Mouse (Mus musculus) heart, embryonic 12.5 days (tissue): ENCODE data around the gene Phf23. TPM values are rescaled to one million over a fixed set of nuclear protein-coding genes. Genes with fewer than 3 reads are reported as not detected.

Experiments
- ATAC-seq: fragments of 200-750 bp; cut with Nextera tagmentation; 2 replicates; pipeline ENCODE4 v1.8.0; 2017; ENCODE audit warnings: moderate TSS enrichment, moderate library complexity; ENCODE audit not compliant: insufficient number of reproducible peaks, low FRiP score
- H3K27ac ChIP-seq: fragments of 300-500 bp; sonication (generic); 2 replicates; pipeline ENCODE4 v1.5.1; 2016; ENCODE audit warnings: mild to moderate bottlenecking, moderate library complexity; ENCODE audit not compliant: poor library complexity, severe bottlenecking
- H3K27me3 ChIP-seq: fragments of 300-500 bp; sonication (generic); replicated peaks from 2 replicates; pipeline ENCODE4 v1.6.1; 2016; ENCODE audit warnings: mild to moderate bottlenecking, moderate library complexity
- H3K36me3 ChIP-seq: fragments of 300-500 bp; sonication (generic); 2 replicates; pipeline ENCODE4 v1.6.1; 2016; ENCODE audit warnings: mild to moderate bottlenecking, moderate library complexity
- H3K4me1 ChIP-seq: fragments of 300-500 bp; sonication (generic); replicated peaks from 2 replicates; pipeline ENCODE4 v1.6.1; 2016; ENCODE audit warnings: mild to moderate bottlenecking
- H3K4me2 ChIP-seq: fragments of 300-500 bp; sonication (generic); 2 replicates; pipeline ENCODE4 v1.6.1; 2016; ENCODE audit warnings: mild to moderate bottlenecking, moderate library complexity
- H3K4me3 ChIP-seq: fragments of 300-500 bp; sonication (generic); 2 replicates; pipeline ENCODE4 v1.5.1; 2016; ENCODE audit warnings: mild to moderate bottlenecking
- H3K9ac ChIP-seq: fragments of 300-500 bp; sonication (generic); 2 replicates; pipeline ENCODE4 v1.6.1; 2016; ENCODE audit warnings: mild to moderate bottlenecking, moderate library complexity
- H3K9me3 ChIP-seq: fragments of 300-500 bp; sonication (generic); replicated peaks from 2 replicates; pipeline ENCODE4 v1.6.1; 2016; ENCODE audit warnings: mild to moderate bottlenecking, moderate library complexity
- WGBS: fragments of 180-500 bp; shearing (Covaris S2); methylation state at CpG from one replicate; pipeline ENCODE4 v1.1.7; 2016; 5-methylcytosine and 5-hydroxymethylcytosine counted together
- polyA plus RNA-seq: library from polyadenylated mRNA; unstranded; fragments of >200 nt; fragmentation: Nextera tagmentation; extraction: Ambion mirVana; gene quantifications from 2 replicates; pipeline ENCODE4 v1.2.1, GENCODE M21; 2016

Phf23 gene
- polyA plus RNA-seq, 1 experiment from 2014 or later, result 54.1 TPM

- Histone ChIP-seq H3K4me3 (peak within 1 kb of the TSS; percentile 74), H3K9me3 (no peaks in the 10 kb centered on the region), H3K36me3 (peaks cover 36% of the 10 kb centered on the region), H3K4me1 (peaks cover 49% of the 10 kb centered on the region), H3K27me3 (no peaks in the 10 kb centered on the region), H3K27ac (peak within 1 kb of the TSS; percentile 96), H3K9ac (peak within 1 kb of the TSS; percentile 91), H3K4me2 (peak within 1 kb of the TSS; percentile 85)
- peak; percentile 78 for ATAC-seq
- WGBS, result under 1% methylated on average over 47 of the region's 48 CpGs
Measured at GRCm38 (mm10) chr11:70000396-70000898, 4.9 kb downstream of the Phf23 start, which contains the start of gene Dvl2. Gene Dvl2, plus strand, starts transcription at chr11:70000595.

DNA sequence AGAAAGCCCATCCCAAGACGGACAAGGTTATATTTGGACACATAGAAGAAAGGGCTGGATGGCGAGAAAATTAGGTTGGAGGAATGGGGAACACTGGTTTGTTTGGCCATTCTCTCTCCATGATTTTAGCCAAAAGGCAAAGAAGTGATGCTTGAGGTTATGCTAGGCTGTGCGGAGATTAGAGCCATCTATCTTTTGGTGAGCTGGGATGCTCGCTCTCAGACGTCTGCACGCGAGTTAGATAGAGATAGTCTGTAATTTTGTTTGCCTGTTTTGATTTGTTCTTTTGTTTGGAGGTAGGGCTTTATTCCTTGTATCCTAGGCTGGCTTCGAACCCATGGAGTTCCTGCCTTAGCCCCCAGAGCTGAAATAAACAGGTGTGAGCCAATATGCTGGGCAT lies 5.6 kb downstream of the Phf23 start:
- Histone ChIP-seq H3K4me3 (peak overlapping the region; percentile 74), H3K27me3 (no peaks in the 10 kb centered on the region), H3K9ac (peak overlapping the region; percentile 91), H3K9me3 (no peaks in the 10 kb centered on the region), H3K4me1 (peaks cover 49% of the 10 kb centered on the region), H3K36me3 (peaks cover 43% of the 10 kb centered on the region), H3K27ac (peak overlapping the region; percentile 96), H3K4me2 (peak overlapping the region; percentile 85)
- WGBS, result 6% methylated on average over 8 of the region's 8 CpGs
- ATAC-seq, result no peak

DNA sequence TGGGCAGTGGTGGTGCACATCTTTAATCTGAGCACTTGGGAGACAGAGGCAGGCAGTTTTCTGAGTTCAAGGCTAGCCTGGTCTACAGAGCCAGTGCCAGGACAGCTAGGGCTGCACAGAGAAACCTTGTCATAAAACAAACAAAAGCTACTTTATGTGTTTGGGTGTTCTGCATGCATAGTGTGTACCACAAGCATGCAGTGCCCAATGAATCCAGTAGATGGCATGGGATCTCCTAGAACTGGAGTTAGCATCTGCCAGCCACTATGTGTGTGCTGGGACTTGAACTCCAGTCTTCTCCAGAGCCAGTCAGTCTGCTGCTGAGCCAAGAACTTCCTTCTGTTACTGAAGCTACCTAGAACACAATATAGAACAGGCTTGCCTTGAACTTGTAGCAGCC lies 6.3 kb downstream of the Phf23 start:
- Histone ChIP-seq H3K36me3 (peaks cover 50% of the 10 kb centered on the region), H3K27ac (no peak overlapping the region), H3K9me3 (no peaks in the 10 kb centered on the region), H3K9ac (no peak overlapping the region), H3K27me3 (no peaks in the 10 kb centered on the region), H3K4me3 (peak overlapping the region; percentile 74), H3K4me2 (peak overlapping the region; percentile 85), H3K4me1 (peaks cover 49% of the 10 kb centered on the region)
- ATAC-seq, result no peak

DNA sequence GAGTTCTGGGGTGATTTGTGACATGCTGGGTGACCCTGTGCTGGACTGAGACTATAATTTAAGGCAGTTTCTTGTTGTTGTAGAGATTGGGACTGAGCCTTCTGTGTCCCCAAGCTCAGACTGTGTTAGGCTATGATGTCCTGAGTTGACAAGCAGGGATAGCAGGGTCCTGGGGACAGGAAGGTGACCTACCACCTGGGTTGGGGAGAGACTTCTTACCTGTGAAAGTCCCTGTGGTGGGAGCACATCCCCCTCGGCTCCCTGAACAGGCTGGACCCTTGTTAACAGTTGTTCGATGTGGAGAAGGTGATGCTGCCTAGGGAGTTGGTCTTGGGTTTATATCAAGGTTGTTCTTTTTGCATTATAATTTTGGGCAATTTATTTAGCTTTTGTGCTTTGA lies 6.9 kb downstream of the Phf23 start:
- H3K27ac ChIP-seq, result no peak overlapping the region
- H3K4me1 ChIP-seq, result peaks cover 47% of the 10 kb centered on the region
- H3K9ac ChIP-seq, result no peak overlapping the region
- H3K27me3 ChIP-seq, result no peaks in the 10 kb centered on the region
- H3K4me3 ChIP-seq, result peak overlapping the region; percentile 74
- ATAC-seq, result no peak
- WGBS, result 85% methylated on average over 2 of the region's 2 CpGs
- peak overlapping the region; percentile 85 for H3K4me2 ChIP-seq
- peaks cover 56% of the 10 kb centered on the region for H3K36me3 ChIP-seq
- no peaks in the 10 kb centered on the region for H3K9me3 ChIP-seq

GRCm38 (mm10) chr11:70005521-70005920 lies 9.9 kb downstream of the Phf23 start:
- Histone ChIP-seq H3K27me3 (no peaks in the 10 kb centered on the region), H3K4me1 (peaks cover 32% of the 10 kb centered on the region), H3K4me3 (no peak overlapping the region), H3K27ac (no peak overlapping the region), H3K9me3 (no peaks in the 10 kb centered on the region), H3K36me3 (peaks cover 62% of the 10 kb centered on the region), H3K9ac (no peak overlapping the region), H3K4me2 (no peak overlapping the region)
- WGBS, result 65% methylated on average over 5 of the region's 5 CpGs
- ATAC-seq, result no peak

GRCm38 (mm10) chr11:70010033-70010432 lies 14.5 kb downstream of the Phf23 start:
- no peak overlapping the region for H3K27ac ChIP-seq
- peaks cover 89% of the 10 kb centered on the region for H3K36me3 ChIP-seq
- H3K9me3 ChIP-seq, result no peaks in the 10 kb centered on the region
- no peak for ATAC-seq
- H3K4me2 ChIP-seq, result no peak overlapping the region
- H3K9ac ChIP-seq, result no peak overlapping the region
- peaks cover 10% of the 10 kb centered on the region for H3K4me1 ChIP-seq
- WGBS, result 88% methylated on average over 6 of the region's 6 CpGs
- no peaks in the 10 kb centered on the region for H3K27me3 ChIP-seq
- no peak overlapping the region for H3K4me3 ChIP-seq

GRCm38 (mm10) chr11:70010548-70010947 lies 15.0 kb downstream of the Phf23 start:
- Histone ChIP-seq H3K4me1 (peaks cover 10% of the 10 kb centered on the region), H3K9ac (no peak overlapping the region), H3K9me3 (no peaks in the 10 kb centered on the region), H3K4me2 (no peak overlapping the region), H3K27ac (no peak overlapping the region), H3K4me3 (no peak overlapping the region), H3K27me3 (no peaks in the 10 kb centered on the region), H3K36me3 (peaks cover 84% of the 10 kb centered on the region)
- 87% methylated on average over 12 of the region's 12 CpGs for WGBS
- no peak for ATAC-seq

- no peak overlapping the region for H3K4me2 ChIP-seq
- H3K27ac ChIP-seq, result no peak overlapping the region
- peaks cover 80% of the 10 kb centered on the region for H3K36me3 ChIP-seq
- ATAC-seq, result no peak
- WGBS, result 87% methylated on average over 10 of the region's 10 CpGs
- H3K27me3 ChIP-seq, result no peaks in the 10 kb centered on the region
- H3K4me3 ChIP-seq, result no peak overlapping the region
- H3K9me3 ChIP-seq, result no peaks in the 10 kb centered on the region
- no peak overlapping the region for H3K9ac ChIP-seq
- peaks cover 10% of the 10 kb centered on the region for H3K4me1 ChIP-seq
Measured at GRCm38 (mm10) chr11:70010961-70011360, 15.4 kb downstream of the Phf23 start.

DNA sequence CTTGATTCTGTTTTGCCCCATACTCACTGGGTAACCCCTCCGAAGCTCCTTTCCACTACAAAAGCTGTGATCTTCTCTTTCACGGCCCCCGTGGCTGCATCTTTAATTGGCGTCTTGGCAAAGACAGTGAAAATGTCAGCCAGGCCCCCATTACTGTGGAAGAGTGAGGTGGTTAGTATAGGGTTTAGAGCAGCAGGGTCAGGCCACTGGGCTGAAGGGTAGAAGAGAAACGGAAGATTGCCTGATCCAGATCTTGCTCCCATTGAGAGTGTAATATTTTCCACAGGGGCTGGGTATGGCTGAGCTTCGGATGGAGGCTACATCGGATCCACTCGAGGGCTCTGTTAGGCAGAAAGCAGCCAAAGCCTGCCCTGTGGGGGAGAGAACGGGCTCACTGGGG lies 17.4 kb downstream of the Phf23 start:
- WGBS, result 86% methylated on average over 9 of the region's 9 CpGs
- Histone ChIP-seq H3K4me3 (no peak overlapping the region), H3K27ac (no peak overlapping the region), H3K4me2 (no peak overlapping the region), H3K9ac (no peak overlapping the region), H3K27me3 (no peaks in the 10 kb centered on the region), H3K36me3 (peaks cover 60% of the 10 kb centered on the region), H3K9me3 (no peaks in the 10 kb centered on the region), H3K4me1 (peaks cover 21% of the 10 kb centered on the region)
- no peak for ATAC-seq

- H3K36me3 ChIP-seq, result peaks cover 55% of the 10 kb centered on the region
- WGBS, result 80% methylated on average over 3 of the region's 3 CpGs
- H3K4me2 ChIP-seq, result no peak overlapping the region
- no peak overlapping the region for H3K27ac ChIP-seq
- no peak overlapping the region for H3K9ac ChIP-seq
- H3K4me3 ChIP-seq, result no peak overlapping the region
- no peaks in the 10 kb centered on the region for H3K9me3 ChIP-seq
- H3K27me3 ChIP-seq, result no peaks in the 10 kb centered on the region
- H3K4me1 ChIP-seq, result peaks cover 24% of the 10 kb centered on the region
- ATAC-seq, result no peak
Measured at GRCm38 (mm10) chr11:70013408-70013807, 17.8 kb downstream of the Phf23 start.

DNA sequence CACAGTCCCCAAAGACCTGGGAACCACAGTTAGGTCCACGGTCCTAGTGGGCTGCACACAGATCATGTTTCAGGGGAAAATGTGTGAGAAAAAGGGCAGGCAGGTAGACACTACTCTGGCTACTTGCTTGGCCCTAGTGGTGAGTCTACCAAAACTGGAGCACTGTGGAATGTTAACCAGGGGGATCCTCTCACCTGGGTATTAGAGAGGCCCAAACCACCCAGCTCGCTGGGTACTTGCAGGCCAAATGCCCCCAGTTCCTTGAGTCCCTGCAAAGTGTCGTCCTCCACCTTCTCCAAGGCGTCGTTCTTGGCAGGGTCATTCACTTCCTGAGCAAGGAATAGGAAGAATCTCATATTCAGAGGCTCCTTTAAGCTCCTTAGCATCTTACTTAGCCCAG lies 18.5 kb downstream of the Phf23 start:
- ATAC-seq, result no peak
- Histone ChIP-seq H3K36me3 (peaks cover 49% of the 10 kb centered on the region), H3K27ac (no peak overlapping the region), H3K9me3 (no peaks in the 10 kb centered on the region), H3K4me3 (no peak overlapping the region), H3K27me3 (no peaks in the 10 kb centered on the region), H3K4me2 (peak overlapping the region; percentile 85), H3K9ac (peak overlapping the region; percentile 86), H3K4me1 (peaks cover 30% of the 10 kb centered on the region)
- WGBS, result 59% methylated on average over 5 of the region's 5 CpGs

GRCm38 (mm10) chr11:70014880-70015558 lies 19.4 kb downstream of the Phf23 start, which contains the start of gene Acadvl:
Gene Acadvl, minus strand, starts transcription at chr11:70015411.
- peaks cover 39% of the 10 kb centered on the region for H3K4me1 ChIP-seq
- under 1% methylated on average over 35 of the region's 35 CpGs for WGBS
- H3K4me3 ChIP-seq, result peak within 1 kb of the TSS; percentile 68
- no peaks in the 10 kb centered on the region for H3K9me3 ChIP-seq
- peak; percentile 87 for ATAC-seq
- no peaks in the 10 kb centered on the region for H3K27me3 ChIP-seq
- peak within 1 kb of the TSS; percentile 86 for H3K9ac ChIP-seq
- H3K27ac ChIP-seq, result peak within 1 kb of the TSS; percentile 85
- peaks cover 39% of the 10 kb centered on the region for H3K36me3 ChIP-seq
- H3K4me2 ChIP-seq, result peak within 1 kb of the TSS; percentile 85
